Mouse (Mus musculus): ENCODE measurements around the gene Notch1.

DNA sequence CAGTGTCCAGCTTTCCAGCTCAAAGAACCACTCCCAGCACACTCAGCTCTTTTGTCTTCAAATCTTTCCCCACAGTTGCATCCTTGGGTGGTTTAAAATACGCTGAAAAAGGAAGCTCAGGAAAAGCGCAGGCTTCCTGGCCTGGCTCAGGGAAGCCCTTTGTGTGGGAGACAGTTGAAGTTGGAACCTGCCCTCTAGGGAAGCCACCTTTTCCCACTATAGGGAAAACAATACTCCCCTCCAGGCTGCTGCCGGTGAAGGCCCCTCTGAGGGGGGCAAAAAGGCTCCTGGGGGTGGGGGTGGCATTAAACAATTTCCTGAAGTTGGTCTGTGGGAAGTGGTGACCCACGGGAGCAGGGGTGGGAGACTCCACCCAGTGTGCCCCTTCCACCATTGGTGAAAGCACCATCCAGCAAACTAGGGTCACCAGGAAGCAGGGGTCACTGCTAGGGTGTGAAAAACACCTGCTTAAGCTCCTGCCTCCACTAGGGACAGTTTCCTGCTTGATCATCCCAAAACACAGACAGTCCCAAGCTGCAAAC lies 25.6 kb downstream of the Notch1 start:
- TF ChIP-seq EP300 (IDR thresholded peaks at IDR 0.05; ENCODE audit: low read depth) (no peak), CTCF (IDR thresholded peaks at IDR 0.05; ENCODE audit: low read depth) (no peak)

Measured in liver, embryonic 14.5 days (tissue).